In genomic region chr16:24029965-24030672, GRCm38 (mm10) we compare ENCODE assay signal across 32 mouse cellular contexts. TPM values are rescaled to one million over a fixed set of nuclear protein-coding genes. Genes with fewer than 3 reads are reported as not detected.
DNase-seq lines count a peak whose midpoint lies in the region; ATAC-seq and TF ChIP-seq lines count a peak whose summit lies in the region.
"Had no signal": no experiment of that assay in that cellular context is flagged by ENCODE, and none has a peak within 500 bp of the region (broad histone marks: within the 10 kb centered on the region; RNA-seq: fewer than 3 reads in every experiment).

No protein-coding gene starts in this region.

- no peak for TF ChIP-seq POLR2A in lung, adult 2 months (IDR thresholded peaks at IDR 0.05; ENCODE audit: borderline replicate concordance, extremely low read depth, low read depth, low read length)

- TF ChIP-seq EP300 in lung, postnatal 0 days (IDR thresholded peaks at IDR 0.05) = no peak

- no peak overlapping the region for H3K9ac ChIP-seq in lung, postnatal 0 days (replicated peaks; ENCODE audit: low read depth)
- no peak overlapping the region for H3K9ac ChIP-seq in stomach, embryonic 15.5 days
- no peak overlapping the region for H3K9ac ChIP-seq in midbrain, embryonic 11.5 days (ENCODE audit: low read length)
- H3K9ac ChIP-seq: forebrain, embryonic 13.5 days; heart, embryonic 12.5 days; heart, embryonic 15.5 days; hindbrain, embryonic 12.5 days; hindbrain, embryonic 15.5 days had no signal

- no peak overlapping the region for H3K4me3 ChIP-seq in lung, postnatal 0 days (ENCODE audit: low read depth, low read length)
- H3K4me3 ChIP-seq in lung, adult 2 months (replicated peaks; ENCODE audit: extremely low read depth, low read depth, low read length) = no peak overlapping the region
- H3K4me3 ChIP-seq in stomach, embryonic 15.5 days (replicated peaks) = no peak overlapping the region
- no peak overlapping the region for H3K4me3 ChIP-seq in midbrain, embryonic 11.5 days (ENCODE audit: low read depth, low read length)
- H3K4me3 ChIP-seq: forebrain, embryonic 10.5 days; forebrain, embryonic 13.5 days; gastrocnemius, adult 2 months; heart, embryonic 12.5 days; heart, embryonic 15.5 days; hindbrain, embryonic 12.5 days; hindbrain, embryonic 15.5 days had no signal

- peak; percentile 49 for DNase-seq in lung, postnatal 0 days (ENCODE audit: low spot score)
- no peak for DNase-seq in lung, adult 2 months
- DNase-seq in ES-CJ7 (ENCODE audit: low read depth, low spot score) = peak; percentile 26
- DNase-seq in R1 (ENCODE audit: low read depth, low spot score) = peak; percentile 26
- DNase-seq in midbrain, embryonic 11.5 days (ENCODE audit: low spot score, missing footprints) = no peak
- no peak for DNase-seq in heart, postnatal 25 days (ENCODE audit: low spot score)
- no peak for DNase-seq in kidney, postnatal 4 days
- DNase-seq: adrenal gland, adult 8-10 months; adrenal gland, postnatal 25 days; cerebellum, adult 18-20 months; cerebellum, adult 9-10 months; cerebellum, postnatal 14 days; gastrocnemius, adult 2 months; gastrocnemius, postnatal 14 days; heart, adult 18-20 months; heart, postnatal 10 days had no signal

- H3K4me2 ChIP-seq in lung, postnatal 0 days (replicated peaks; ENCODE audit: low read depth, low read length) = no peak overlapping the region
- H3K4me2 ChIP-seq in stomach, embryonic 15.5 days = no peak overlapping the region
- H3K4me2 ChIP-seq in midbrain, embryonic 11.5 days = no peak overlapping the region
- H3K4me2 ChIP-seq: forebrain, embryonic 13.5 days; heart, embryonic 12.5 days; heart, embryonic 15.5 days; hindbrain, embryonic 12.5 days; hindbrain, embryonic 15.5 days had no signal

- H3K27ac ChIP-seq in lung, postnatal 0 days (ENCODE audit: low read length) = no peak overlapping the region
- no peak overlapping the region for H3K27ac ChIP-seq in stomach, embryonic 15.5 days
- H3K27ac ChIP-seq in midbrain, embryonic 11.5 days (ENCODE audit: low read depth, low read length) = no peak overlapping the region
- H3K27ac ChIP-seq: forebrain, embryonic 10.5 days; forebrain, embryonic 13.5 days; gastrocnemius, adult 2 months; heart, embryonic 15.5 days; hindbrain, embryonic 12.5 days; hindbrain, embryonic 15.5 days had no signal

- no peaks in the 10 kb centered on the region for H3K9me3 ChIP-seq in lung, postnatal 0 days (ENCODE audit: low read length)
- no peaks in the 10 kb centered on the region for H3K9me3 ChIP-seq in stomach, embryonic 15.5 days
- no peaks in the 10 kb centered on the region for H3K9me3 ChIP-seq in midbrain, embryonic 11.5 days (ENCODE audit: control insufficient read depth, low read length)
- H3K9me3 ChIP-seq: forebrain, embryonic 10.5 days; forebrain, embryonic 13.5 days; heart, embryonic 12.5 days; heart, embryonic 15.5 days; hindbrain, embryonic 12.5 days; hindbrain, embryonic 15.5 days had no signal

- 44% methylated on average over 2 of the region's 2 CpGs for WGBS in lung, postnatal 0 days
- WGBS in lung, adult 2 months = 73% methylated on average over 2 of the region's 2 CpGs
- 63% methylated on average over 2 of the region's 2 CpGs for WGBS in stomach, embryonic 15.5 days
- WGBS in midbrain, embryonic 11.5 days = 78% methylated on average over 2 of the region's 2 CpGs

- no peaks in the 10 kb centered on the region for H3K27me3 ChIP-seq in lung, postnatal 0 days (replicated peaks; ENCODE audit: insufficient read depth, low read length)
- H3K27me3 ChIP-seq in stomach, embryonic 15.5 days (replicated peaks) = no peaks in the 10 kb centered on the region
- no peaks in the 10 kb centered on the region for H3K27me3 ChIP-seq in midbrain, embryonic 11.5 days (ENCODE audit: control insufficient read depth, insufficient read depth, low read length)
- H3K27me3 ChIP-seq: forebrain, embryonic 13.5 days; heart, embryonic 12.5 days; heart, embryonic 15.5 days; hindbrain, embryonic 12.5 days; hindbrain, embryonic 15.5 days had no signal

- no peaks in the 10 kb centered on the region for H3K36me3 ChIP-seq in lung, postnatal 0 days (ENCODE audit: insufficient read depth, low read length)
- no peaks in the 10 kb centered on the region for H3K36me3 ChIP-seq in stomach, embryonic 15.5 days
- H3K36me3 ChIP-seq in midbrain, embryonic 11.5 days (ENCODE audit: control insufficient read depth, insufficient read depth, low read length) = no peaks in the 10 kb centered on the region
- H3K36me3 ChIP-seq: forebrain, embryonic 10.5 days; heart, embryonic 12.5 days; heart, embryonic 15.5 days; hindbrain, embryonic 12.5 days; hindbrain, embryonic 15.5 days had no signal

- ATAC-seq in lung, postnatal 0 days = peak; percentile 49; the same call in 1 of the 2 replicates
- peak; percentile 80 for ATAC-seq in stomach, embryonic 15.5 days (ENCODE audit: insufficient read depth, low FRiP score, low read depth)
- ATAC-seq in midbrain, embryonic 11.5 days (ENCODE audit: low FRiP score) = no peak
- ATAC-seq: CD4-positive, CD25-positive, alpha-beta regulatory T cell, adult 4 months; forebrain, embryonic 13.5 days; forebrain, embryonic 16.5 days had no signal

- intact Hi-C loops in heart, postnatal 25 days (cut with DNase I) = no loop called here

- H3K4me1 ChIP-seq in lung, postnatal 0 days (ENCODE audit: insufficient read depth, low read depth, low read length) = no peaks in the 10 kb centered on the region
- no peaks in the 10 kb centered on the region for H3K4me1 ChIP-seq in lung, adult 2 months (ENCODE audit: control insufficient read depth, insufficient read depth, low read length)
- no peaks in the 10 kb centered on the region for H3K4me1 ChIP-seq in stomach, embryonic 15.5 days
- H3K4me1 ChIP-seq in midbrain, embryonic 11.5 days (ENCODE audit: control insufficient read depth, insufficient read depth, low read length) = no peaks in the 10 kb centered on the region
- H3K4me1 ChIP-seq: heart, embryonic 15.5 days; hindbrain, embryonic 12.5 days; hindbrain, embryonic 15.5 days had no signal

- no peak for TF ChIP-seq CTCF in lung, postnatal 0 days (IDR thresholded peaks at IDR 0.05)
- TF ChIP-seq CTCF in lung, adult 2 months (IDR thresholded peaks at IDR 0.05; ENCODE audit: insufficient read depth, low read length) = no peak

RNA-seq across cellular contexts. Expression of gene Bcl6, which starts 41.5 kb away (rescaled TPM):
- polyA plus RNA-seq in lung, postnatal 0 days (2015; fragmentation: Nextera tagmentation; extraction: Ambion mirVana) = 2.3 TPM in 2 replicates
- polyA plus RNA-seq in lung, adult 2 months (2012; rRNA removed) = 26.0 and 28.2 TPM in 2 replicates
- 1.3 and 1.4 TPM in 2 replicates for polyA plus RNA-seq in stomach, embryonic 15.5 days (2015; fragmentation: Nextera tagmentation; extraction: Ambion mirVana)
- 0.11 TPM in 1 of 2 replicates, not detected in the other for polyA plus RNA-seq in midbrain, embryonic 11.5 days (2014; fragmentation: Nextera tagmentation; extraction: Ambion mirVana)
- total RNA-seq in heart, postnatal 25 days (2021) = 10 to 100 TPM; 12.0 to 17.6 TPM

RNA-seq across cellular contexts. Expression of gene Gm37419, which starts 41.8 kb away (rescaled TPM):
- not detected in 2 replicates for polyA plus RNA-seq in lung, postnatal 0 days (2015; fragmentation: Nextera tagmentation; extraction: Ambion mirVana)
- not detected in 2 replicates for polyA plus RNA-seq in lung, adult 2 months (2012; rRNA removed)
- polyA plus RNA-seq in stomach, embryonic 15.5 days (2015; fragmentation: Nextera tagmentation; extraction: Ambion mirVana) = not detected in 2 replicates
- polyA plus RNA-seq in midbrain, embryonic 11.5 days (2014; fragmentation: Nextera tagmentation; extraction: Ambion mirVana) = not detected in 2 replicates
- not detected for total RNA-seq in heart, postnatal 25 days (2021)
- total RNA-seq: adrenal gland, adult 8-10 months; adrenal gland, postnatal 25 days; ES-E14; gastrocnemius, adult 2 months; gastrocnemius, postnatal 14 days; gastrocnemius, postnatal 4 days; heart, adult 18-20 months; heart, postnatal 10 days; hematopoietic stem cell, adult 5-6 weeks had no signal
- polyA plus RNA-seq: brain, embryonic 14.5 days; C2C12; CD4-positive, CD25-positive, alpha-beta regulatory T cell, adult 4 months; embryonic facial prominence, embryonic 11.5 days; embryonic facial prominence, embryonic 14.5 days; forebrain, embryonic 10.5 days; forebrain, embryonic 13.5 days; forebrain, embryonic 16.5 days; heart, embryonic 12.5 days; heart, embryonic 15.5 days; hindbrain, embryonic 12.5 days; hindbrain, embryonic 15.5 days had no signal

Comparison
In these comparisons a context has a peak if more than half of its experiments do, and no peak if none do; other contexts are left out.
1. DNase-seq: peak in lung, postnatal 0 days (single experiment), ES-CJ7 (single experiment) and R1 (single experiment); none in lung, adult 2 months (single experiment), midbrain, embryonic 11.5 days (single experiment), heart, postnatal 25 days (single experiment) and kidney, postnatal 4 days (0 of 2).